Mouse (Mus musculus) regulatory T cell (primary cell): ENCODE results near the gene Zmynd19.
"Not testable (repeated sequence)": the region's sequence is repeated elsewhere in the genome, so short reads cannot be mapped to it uniquely, and the experiment has no call there.

Source experiments
- in situ Hi-C: fragments of 300-600 bp; cut with MboI, MseI; formaldehyde crosslinking; loops from one replicate; pipeline ENCODE4 v1.15.1; 2025; ENCODE audit warnings: high pct_unique_total_duplicates

The Zmynd19 gene

DNA sequence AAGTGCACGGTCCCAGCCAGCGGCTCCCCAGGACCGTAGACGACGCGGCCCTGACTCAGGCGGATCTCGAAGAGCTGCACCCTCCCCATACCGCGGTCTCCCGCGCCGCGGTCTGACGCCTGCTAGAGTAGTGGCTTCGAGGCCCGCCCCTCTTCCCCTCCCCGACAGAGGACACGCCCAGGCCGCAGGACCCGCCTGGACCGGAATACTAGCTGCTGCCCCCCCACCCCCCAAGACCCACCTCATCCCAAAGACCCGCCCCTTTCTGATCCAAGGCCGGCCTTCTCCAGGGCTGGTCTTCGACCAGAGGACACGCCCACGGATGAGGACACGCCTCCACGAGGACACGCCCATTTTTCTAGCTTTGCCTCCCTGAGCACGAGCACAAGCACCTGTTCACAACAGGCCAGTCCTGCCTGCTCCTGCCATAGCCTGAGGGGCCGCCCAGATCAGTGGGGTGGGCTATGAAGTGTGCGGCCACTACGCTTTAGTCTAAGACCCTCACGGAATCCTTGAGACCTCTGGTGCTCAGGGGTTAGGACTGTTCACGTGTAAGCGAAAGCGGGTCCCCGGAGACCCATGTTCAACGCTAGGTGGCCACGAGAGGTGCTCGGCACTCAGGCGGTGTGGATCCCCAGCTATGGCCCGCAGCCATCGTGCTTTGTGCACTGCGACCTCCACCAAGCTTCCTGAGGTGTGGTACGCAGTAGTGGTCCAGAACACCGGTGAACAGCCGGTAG is 14.4 kb upstream of the Zmynd19 start, which contains the start of gene Arrdc1:
TSS of gene Arrdc1 (minus strand) at position 196 of the 740 bp plus-strand sequence.
- in situ Hi-C loops = no loop called here

DNA sequence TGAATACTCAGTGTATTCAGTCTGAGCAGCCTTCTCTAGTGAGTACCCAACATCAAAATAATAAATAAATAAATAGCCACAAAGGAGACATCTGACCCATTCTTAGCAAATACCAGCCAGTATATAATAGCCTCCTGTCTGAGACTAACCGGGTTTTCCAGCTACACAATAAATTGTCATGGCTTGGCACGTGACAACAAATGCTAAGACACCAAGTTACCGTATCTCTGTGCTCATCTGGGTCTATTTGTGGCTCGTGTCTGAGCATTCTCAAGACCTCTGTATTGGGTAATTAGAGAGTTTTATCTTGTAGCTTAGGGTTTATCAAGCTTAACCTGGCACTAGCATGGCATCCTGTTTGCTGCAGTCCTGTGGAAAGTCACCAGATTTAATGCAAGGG is 7.5 kb upstream of the Zmynd19 start:
- in situ Hi-C loops = no loop called here

DNA sequence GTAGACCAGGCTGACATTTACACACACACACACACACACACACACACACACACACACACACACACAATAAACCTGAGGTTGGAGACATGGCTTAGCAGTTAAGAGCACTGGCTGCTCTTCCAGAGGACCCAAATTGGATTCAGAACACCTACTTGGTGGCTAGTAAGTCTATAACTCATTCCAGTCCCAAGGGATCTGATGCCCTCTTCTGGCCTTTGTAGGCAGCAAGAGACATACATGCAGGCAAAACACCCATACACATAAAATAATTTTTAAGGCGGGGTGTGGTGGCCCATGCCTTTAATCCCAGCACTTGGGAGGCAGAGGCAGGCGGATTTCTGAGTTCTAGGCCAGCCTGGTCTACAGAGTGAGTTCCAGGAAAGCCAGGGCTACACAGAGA is 5.3 kb upstream of the Zmynd19 start:
- in situ Hi-C loops = not testable (repeated sequence)

DNA sequence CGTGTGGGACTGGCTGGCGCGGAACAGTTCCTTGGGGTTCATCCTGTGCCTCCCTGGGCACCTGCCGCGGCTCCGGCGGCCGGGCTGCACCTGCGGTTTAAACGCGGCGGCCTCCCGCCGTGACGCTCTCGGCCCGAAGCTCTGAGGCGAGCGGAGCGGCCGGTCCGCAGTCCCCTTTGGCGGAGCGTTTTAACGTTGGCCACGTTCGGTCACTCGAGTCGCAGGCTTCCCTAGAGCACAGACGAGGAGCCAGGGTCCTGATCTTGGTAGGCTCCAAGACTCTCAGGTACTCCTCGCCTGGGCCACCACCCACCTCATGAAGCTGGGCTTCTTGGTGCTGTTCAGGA is 570 bp downstream of the Zmynd19 start:
- in situ Hi-C loops = loop anchor here (25.0 kb wide), 2 partner anchors 1037 to 1962 kb away; partner anchors contain the start of genes Camsap1, Med22, Rpl7a and Surf1

DNA sequence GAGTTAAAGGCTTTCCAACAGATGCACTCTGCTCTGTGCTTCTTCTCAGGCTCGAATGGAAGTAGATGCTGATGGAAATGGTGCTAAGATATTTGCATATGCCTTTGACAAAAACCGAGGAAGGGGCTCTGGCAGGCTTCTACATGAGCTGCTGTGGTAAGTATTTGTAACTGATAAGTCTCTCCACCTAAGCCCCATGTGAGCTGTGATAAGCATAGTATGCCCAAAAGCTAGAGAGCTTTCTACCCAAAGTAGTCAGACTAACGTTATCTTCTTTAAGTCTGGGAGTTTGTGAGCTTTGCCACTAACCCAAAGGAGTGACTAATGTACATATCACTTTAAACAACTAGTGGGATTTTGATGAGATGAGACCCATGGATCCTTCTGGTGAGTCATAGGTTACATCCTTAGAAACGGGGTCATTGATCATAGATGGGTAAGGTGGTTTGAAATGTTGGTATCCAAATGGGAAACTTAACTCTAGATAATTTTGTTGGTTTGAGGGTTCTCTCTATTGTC is 3.0 kb downstream of the Zmynd19 start:
- in situ Hi-C loops = loop anchor here (25.0 kb wide), 2 partner anchors 1035 to 1960 kb away; partner anchors contain the start of genes Camsap1, Med22, Rpl7a and Surf1

DNA sequence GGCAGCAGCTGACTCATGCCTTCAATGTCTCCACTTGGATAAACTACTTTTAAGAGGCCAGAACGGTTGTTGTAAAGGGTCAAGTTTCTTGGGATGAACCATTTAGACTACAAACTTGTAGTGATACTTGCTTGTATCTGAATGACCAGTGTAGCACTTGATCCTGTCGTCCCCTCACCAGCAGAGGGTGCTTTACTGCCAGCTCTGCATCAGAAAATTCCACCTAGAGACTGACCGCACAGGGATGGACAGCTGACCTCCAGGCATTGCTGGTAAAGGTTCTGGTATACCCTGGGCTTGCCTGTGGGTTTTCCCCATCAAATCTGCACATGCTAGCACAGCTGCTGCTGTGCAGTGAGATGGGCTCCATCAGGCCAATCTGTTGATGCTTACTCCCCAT is 11.3 kb downstream of the Zmynd19 start:
- in situ Hi-C loops = loop anchor here (25.0 kb wide), 2 partner anchors 1026 to 1951 kb away; partner anchors contain the start of genes Camsap1, Med22, Rpl7a and Surf1

DNA sequence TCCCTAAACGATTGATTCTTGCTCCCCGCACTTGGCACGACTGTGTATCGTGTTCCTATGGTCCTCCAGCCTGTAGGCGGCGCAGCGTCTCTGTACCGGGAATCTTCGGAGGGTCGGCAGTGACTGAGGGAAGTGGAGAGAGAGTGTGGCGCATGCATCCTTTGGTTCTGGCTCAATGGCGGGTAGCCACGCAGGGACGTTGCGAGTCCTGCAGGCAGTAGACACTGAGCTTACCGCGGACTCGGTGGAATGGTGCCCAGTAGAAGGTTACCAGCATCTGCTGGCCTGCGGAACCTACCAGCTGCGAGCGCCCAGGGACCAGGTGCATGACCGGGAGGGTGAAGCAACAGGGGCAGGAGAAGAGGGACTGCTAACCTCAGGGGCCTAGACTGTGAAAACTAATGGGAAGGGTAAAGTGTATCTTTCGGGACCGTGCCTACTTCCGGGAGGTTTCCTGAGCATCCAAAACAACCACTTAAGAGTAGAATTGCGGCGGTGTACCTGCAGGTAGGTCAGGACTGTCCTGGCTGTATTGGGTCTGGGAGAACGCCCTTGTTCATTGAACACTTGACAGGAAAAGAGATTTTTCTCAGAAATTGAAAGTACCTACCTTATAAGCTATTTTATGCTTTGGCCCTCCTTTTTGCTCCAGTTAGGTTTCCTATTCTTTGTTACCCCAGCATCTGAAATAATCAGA is 12.9 kb downstream of the Zmynd19 start, which contains the start of gene Dph7:
TSS of gene Dph7 (plus strand) at position 97 of the 697 bp plus-strand sequence.
- in situ Hi-C loops = loop anchor here (25.0 kb wide), 2 partner anchors 1025 to 1950 kb away; partner anchors contain the start of genes Camsap1, Med22, Rpl7a and Surf1

DNA sequence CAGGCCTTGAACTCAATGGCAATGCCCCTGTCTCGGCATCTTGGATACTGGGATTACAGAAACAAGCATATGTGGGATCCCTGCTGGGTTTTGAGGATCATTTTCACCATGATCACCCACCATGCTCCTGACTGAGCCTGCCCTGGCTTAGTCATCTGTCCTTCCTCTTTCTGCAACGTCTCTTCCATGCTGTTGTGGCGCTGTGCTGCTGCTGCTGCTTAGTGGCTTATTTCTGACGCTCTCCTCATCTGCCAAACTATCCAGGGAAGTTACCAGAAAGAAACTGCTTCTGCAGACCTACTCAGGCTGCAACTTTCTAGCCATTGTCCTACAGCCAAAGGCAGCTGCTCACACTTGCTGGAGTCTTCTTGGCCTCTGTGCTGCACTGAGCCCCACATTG is 20.8 kb downstream of the Zmynd19 start:
- in situ Hi-C loops = loop anchor here (25.0 kb wide), 2 partner anchors 1017 to 1942 kb away; partner anchors contain the start of genes Camsap1, Med22, Rpl7a and Surf1

DNA sequence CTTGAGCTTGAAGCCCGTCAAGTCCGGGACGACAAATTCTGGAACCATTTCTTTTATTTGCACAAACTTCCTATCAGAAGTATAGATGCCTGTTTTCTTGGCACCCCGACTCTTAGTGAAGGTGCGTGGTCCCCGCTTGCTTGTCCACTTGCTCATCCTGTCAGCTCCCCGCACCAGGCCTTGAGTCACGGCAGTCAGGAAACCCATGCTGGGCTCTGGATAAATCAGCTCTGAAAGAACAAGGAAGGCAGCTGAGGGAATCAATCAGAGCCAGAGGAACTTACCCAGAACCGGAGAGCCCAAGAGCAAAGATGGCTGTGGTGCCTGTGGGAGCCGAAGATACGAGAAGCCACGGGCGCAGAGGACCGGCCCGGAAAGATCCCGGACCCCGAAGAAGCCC is 24.9 kb downstream of the Zmynd19 start:
- in situ Hi-C loops = loop anchor here (25.0 kb wide), 2 partner anchors 1013 to 1938 kb away; partner anchors contain the start of genes Camsap1, Med22, Rpl7a and Surf1

DNA sequence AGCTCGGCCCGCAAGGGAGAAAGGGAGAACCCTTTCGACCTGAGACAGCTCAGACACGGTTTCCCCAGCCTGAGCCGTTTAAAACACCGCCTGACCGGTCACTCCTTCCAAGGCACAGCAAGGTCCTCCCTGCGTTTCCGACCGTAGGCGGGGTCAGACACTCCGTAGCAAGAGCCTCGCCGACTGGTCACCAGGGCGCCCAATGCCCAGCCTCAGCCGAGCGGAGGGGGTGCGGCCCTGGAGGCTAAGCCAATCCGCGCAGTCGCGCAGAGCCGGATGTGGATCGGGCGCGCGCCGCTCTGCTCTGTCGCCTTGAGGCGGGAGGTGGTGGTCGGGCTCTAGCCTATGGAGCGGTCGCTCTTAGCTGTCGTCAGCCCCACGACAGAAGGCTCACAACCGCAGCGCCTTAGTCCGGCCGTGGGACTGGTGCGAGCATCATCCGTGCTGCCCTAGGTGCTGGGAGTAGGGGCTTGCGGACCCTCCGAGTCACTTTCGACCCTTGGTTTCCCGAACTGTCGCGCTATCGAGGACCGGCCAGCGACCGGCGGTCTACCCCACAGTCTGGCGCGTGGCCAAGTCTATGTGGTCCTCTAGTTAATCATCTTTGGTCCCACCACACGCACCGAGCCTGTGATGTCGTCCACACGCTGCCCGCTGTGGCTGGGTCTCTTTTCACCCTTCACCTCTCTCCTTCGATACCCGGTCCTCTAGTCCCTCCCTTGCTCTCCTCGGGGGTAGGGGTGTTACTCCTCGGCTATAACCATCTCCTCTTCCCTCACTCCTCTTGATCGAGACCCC is 25.5 kb downstream of the Zmynd19 start, which contains the start of gene Mrpl41:
TSS of gene Mrpl41 (minus strand) at position 193 of the 798 bp plus-strand sequence.
- in situ Hi-C loops = loop anchor here (25.0 kb wide), 2 partner anchors 1012 to 1937 kb away; partner anchors contain the start of genes Camsap1, Med22, Rpl7a and Surf1

DNA sequence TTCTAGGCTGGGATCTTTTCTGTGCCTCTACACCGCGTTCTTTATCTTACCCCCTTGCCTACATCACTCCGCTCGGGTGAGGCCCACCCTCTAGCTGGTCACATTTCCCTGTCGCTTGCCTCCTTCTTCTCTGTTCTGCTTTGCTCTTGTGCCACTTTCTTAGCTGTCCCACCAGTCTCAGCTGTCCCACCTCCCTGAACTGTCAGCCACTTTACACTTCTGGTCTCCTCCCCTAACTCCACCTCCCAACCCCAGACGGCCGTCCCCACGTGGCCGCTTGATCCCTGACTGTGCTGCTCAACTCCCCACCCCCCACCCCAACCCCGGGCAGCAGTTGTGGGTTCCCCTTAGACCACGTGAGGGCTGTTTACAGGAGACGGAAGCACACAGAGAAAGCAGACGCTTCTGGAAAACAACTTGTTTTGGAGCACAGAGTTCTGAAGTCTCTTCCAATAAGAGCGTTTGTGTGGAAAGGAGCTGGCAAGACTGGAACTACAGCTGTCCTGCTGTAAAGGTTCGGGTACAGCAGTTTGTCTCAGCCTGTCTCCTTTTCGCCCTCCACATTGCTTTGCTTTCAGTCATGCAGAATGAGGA is 26.2 kb downstream of the Zmynd19 start, which contains the start of gene Pnpla7:
TSS of gene Pnpla7 (plus strand) at position 330 of the 594 bp plus-strand sequence.
- in situ Hi-C loops = no loop called here

DNA sequence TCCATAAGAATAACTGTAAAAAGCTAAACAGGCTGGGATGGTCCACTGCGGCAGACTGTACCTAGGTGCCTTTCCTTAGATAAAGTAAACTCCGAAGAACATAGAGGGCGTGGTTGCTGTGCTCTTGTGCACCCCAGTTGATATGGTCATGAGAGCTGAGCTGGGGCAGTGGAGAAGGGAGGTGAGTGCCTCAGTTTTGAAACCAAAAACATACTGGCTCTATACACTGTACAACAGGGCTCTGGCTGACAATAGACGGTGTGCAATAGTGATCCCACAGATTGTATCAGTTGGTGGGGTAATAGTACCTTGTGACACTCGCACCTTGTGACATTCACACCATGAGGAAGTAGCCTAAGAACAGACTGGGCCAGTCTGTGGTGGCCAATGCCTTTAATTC is 27.4 kb downstream of the Zmynd19 start:
- in situ Hi-C loops = no loop called here

DNA sequence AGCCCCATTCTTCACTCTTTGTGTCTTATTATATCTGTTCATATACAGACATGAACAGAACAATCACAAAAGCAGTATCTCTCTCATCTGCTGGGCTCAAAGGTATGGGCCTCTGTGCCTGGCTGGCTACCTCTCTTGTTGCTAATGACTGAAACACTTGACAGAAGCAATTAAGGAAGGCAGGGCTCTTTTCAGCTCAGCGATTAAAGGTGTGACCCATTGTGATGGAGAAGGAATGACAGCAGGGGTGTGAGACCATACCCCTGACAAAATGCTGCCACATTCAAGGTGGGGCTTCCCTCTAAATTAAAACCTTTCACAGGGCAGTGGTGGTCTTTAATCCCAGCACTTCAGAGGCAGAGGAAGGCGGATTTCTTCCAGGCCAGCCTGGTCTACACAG is 38.2 kb downstream of the Zmynd19 start:
- in situ Hi-C loops = no loop called here

DNA sequence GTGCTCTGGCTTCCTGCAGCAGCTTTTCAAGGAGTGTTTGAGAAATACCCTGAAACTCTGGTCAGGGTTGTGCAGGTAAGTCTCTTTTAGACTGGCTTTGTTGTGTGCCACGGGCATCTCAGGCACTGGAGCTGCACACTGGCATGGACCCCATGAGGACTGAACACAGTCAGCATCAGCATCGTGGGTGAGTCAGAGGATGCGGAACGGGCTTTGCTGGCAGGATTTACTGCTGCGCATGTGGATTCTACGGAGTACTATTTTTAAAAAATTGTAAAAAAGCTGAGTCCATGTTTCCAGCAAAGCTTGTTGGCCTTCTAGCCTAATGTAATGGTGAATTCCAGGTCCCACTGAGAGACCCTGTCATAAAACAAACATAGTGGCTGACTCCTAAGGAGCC is 45.7 kb downstream of the Zmynd19 start:
- in situ Hi-C loops = no loop called here

DNA sequence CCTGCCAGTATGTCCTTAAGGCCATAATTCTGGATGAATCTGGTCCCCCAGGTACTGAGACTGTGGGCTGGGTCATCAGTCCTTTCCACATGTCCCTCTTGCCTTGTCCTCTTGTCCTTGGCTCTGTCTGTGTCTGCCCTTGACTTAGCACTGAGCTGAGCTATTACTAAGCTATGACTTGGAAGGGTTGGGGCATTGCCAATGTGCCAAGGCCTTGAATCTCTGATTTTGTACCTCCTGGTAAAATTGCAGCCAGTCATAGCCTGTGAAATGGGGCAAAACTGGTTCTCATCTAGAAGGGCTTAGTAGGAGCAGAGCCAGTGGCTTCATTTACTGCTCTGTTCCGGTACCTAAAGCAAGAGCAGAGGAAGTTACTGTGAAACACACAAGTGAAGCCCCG is 46.9 kb downstream of the Zmynd19 start:
- in situ Hi-C loops = no loop called here

DNA sequence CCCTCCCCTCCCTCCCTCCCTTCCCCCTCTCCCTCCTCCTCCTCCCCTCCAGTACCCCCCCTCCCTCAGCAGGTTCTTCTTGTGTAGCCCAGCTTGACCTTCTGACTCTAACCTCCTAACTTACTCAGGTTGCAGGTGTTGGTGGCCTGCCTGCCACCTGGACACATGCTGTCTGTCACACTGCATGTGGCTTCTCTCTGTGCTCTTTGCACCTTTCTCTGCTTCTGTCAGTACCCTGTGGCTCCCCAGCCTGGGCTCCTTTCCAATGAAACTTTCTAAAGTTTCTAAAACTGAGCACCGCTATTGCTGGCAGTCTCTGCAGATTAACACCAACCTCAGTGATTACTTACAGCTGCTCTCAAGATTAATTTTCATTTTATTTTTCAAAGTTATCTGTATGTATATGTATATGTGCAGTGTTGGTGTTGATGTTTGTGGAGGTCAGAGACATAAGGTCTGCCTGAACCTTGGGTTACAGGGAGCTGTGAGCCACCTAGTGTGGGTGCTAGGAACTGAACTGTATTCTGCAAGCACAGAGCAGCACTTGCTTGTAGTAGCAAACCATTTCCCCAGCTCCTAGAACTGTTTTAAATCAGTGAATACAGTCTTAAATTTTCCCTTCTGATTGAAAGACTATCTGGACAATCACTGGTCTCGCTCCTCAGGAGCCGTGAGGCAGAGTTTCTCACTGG is 51.1 kb downstream of the Zmynd19 start:
- in situ Hi-C loops = no loop called here

DNA sequence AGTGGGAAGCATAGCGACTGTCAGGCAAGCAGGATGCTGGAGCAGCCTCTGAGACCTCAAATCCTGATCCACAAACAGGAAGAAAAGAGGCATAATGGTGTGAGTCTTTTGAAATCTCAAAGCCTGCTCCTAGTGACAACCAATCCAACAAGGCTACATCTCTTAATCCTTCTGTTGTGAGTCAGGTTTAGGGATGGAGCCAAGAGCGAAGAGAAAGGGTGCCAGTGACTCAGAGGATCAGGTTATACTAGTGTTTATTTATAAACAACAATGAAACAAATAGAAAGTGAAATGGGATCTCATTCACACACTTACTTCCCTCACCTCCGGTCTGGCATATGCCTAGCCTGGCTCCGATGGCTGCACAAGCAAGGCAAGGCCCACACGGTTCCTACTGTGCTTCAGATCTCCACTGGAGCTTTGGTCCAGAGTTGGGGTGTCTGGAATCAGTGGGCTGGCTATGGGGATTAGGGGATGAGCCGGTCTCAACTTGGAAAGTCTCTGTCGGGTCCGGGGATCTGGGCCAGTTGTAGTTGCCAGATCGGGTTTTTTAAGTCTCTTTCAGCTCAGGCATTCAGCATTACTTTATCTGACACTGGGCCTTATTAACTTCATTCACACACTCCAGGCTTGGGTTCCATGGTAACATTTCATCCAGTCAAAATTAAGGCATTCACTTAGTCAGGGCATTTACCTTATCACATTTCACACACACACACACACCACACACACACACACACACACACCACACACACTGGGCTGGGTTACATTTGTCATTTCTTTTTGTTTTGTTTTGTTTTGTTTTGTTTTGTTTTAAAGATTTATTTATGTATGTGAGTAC is 54.6 kb downstream of the Zmynd19 start:
- in situ Hi-C loops = no loop called here

DNA sequence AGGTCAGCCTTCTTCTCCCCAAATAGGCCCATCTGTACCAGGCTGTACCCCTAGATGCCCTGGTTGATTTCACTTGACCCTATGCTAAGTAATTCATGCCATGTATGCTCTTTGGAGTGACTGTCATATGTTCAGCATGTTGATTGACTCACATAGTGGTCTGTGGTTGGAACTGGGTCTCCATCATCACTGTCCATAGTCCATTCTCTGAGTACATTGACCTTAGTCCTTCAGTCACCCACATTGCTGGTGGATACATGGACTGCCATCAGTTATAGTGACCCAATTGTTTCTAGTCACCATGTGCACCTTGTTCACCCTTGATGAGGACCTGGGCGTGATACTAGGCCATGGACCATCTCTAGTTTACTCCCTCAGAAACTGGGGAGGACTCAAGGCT is 57.2 kb downstream of the Zmynd19 start:
- in situ Hi-C loops = no loop called here

DNA sequence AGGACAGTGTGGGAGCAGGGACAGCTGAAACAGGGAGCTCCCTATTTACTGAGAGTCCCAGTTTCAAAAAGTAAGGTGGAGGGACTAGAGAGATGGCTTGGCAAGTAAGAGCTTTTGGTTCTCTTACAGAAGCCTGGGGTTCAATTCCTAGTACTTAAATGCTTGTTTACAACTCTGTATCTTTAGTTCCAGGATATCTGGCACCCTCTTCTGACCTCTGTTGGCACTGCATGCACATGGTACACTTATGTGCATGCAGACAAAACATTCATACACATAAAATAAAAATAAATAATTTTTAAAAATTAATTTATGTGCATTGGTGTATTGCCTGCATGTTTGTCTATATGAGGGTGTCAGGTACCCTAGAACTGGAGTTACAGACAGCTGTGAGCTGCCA is 58.7 kb downstream of the Zmynd19 start:
- in situ Hi-C loops = no loop called here
